Mouse (Mus musculus) urinary bladder, postnatal 14 days (tissue): ENCODE measurements around the gene Neurl4.

Source experiments
- DNase-seq: peaks from one replicate; pipeline ENCODE4 v3.0.0; 2021; ENCODE audit warnings: low spot score

Neurl4 gene

DNA sequence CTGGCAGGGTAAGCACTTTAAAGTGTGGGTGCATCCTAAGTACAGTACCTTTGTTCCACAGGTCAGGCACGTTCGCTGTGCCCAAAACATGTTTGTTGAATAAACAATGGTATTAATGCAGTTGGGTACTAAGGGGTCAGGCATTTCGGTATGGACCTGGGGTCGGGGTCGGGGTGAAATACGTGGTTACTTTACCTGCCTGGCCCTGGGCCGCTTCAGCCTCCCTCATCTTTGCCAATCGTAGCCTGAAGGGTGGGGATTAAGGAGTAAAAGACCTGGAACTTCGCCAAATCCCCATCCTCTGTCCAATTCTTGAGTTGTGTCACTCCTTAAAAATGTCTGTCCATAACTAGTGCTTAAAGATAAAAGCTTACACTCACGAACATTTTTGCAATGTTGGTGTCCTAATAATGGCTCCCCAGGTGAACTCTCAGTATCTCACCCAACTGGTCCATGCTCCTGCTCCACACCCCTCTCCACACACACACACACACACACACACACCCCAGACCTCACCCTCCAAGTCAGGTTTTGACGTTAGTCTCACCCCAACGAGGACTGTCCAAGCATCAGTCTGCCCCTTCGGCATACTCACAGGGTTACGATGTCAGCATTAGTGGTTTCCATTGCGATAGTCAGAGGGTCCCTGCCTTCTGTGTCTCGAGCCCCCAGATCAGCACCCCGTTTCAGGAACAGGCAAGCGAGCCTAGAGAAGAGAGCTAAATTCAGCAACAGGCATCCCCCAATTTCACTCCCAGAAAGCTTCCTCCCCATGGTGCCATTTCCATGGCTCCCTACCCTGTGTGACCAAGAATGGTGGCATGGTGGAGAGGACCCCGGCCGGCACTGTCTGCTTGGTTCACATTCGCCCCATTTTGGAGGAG lies 18.8 kb upstream of the Neurl4 start:
- no peak for DNase-seq

DNA sequence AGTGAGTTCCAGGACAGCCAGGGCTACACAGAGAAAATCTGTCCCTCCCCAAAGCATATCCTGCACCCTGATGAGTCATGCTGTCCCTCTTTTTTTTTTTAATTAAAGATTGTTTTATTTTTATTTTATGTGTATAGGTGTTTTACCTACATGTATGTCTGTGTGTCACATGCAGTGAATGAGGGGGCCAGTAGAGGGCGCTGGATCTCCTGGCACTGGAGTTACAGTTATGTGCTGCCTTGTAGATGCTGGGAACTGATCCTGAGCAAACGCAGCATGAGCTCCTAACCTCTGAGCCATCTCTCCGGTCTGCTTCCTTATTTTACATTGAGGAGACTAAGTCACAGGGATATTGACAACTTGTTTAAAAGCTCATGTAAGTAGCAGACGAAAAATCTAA lies 17.8 kb upstream of the Neurl4 start:
- peak; percentile 42 for DNase-seq

DNA sequence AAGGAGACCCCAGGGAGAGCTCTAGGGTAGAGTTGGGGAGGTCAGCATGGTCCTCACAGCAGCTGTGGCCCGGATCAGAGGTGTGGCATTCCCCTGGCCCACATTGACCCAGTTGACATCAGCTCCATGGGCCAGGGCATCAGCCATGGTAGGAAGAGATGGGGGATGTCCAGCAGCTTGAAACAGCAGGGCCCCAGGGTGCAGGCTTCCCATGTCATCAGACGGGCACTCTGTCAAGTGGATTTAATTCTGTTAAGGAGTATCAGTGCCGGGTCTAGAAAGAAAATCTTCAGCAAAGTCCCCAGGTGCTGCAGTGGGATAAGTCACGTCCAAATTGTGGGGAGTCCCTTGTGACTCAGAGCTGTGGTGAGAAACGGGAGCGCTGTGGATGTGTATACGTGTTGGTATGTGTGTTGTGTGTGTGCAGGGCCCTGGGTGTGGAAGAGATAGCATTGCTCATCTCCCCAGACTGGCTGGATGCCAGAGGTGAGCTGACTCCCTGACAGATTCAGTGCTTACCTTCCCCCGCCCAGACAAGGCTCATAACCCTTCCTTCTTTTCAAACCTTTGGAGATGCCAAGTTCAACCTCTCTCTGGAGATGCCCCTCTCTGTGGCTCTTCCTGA lies 17.2 kb upstream of the Neurl4 start:
- DNase-seq = peak; percentile 32

DNA sequence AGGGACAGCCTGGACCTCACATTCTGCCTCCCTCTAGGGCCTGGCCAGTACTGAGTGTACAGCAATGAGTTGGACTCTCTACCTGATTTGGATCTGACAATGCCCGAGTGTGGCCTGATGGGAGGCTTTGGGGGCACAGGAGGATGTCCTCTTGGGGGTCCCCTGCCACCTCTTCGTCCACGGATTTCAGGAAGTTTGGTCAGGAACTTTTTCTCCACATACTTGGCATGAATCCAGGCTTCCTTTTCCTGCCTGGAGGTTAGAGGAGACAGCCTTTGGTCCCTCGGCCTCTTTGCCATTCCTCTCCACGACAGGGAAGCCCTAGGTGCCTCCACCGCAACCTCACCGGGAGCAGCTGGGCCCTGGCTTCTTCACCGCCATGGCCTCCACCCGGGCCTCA lies 16.6 kb upstream of the Neurl4 start:
- no peak for DNase-seq

DNA sequence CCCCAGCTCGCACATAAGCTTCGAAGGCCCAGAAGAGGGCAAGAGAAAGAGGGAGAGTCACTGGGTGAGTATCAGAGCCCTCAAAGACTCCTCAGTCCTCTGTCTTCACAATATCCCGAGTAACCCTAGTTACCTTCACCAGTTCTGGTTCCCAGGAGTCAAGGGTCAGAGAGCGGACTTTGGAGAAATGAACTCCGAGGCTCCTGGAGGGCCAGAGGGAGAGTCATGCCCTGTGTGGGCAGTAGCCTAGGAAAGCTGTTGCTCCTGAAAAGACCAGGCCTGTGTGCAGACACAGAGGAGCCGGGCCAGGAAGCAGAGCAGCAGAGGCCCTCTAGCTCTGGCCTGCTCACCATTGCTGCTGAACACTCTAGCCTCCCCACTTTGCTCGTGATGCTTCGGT lies 16.2 kb upstream of the Neurl4 start:
- DNase-seq = no peak

DNA sequence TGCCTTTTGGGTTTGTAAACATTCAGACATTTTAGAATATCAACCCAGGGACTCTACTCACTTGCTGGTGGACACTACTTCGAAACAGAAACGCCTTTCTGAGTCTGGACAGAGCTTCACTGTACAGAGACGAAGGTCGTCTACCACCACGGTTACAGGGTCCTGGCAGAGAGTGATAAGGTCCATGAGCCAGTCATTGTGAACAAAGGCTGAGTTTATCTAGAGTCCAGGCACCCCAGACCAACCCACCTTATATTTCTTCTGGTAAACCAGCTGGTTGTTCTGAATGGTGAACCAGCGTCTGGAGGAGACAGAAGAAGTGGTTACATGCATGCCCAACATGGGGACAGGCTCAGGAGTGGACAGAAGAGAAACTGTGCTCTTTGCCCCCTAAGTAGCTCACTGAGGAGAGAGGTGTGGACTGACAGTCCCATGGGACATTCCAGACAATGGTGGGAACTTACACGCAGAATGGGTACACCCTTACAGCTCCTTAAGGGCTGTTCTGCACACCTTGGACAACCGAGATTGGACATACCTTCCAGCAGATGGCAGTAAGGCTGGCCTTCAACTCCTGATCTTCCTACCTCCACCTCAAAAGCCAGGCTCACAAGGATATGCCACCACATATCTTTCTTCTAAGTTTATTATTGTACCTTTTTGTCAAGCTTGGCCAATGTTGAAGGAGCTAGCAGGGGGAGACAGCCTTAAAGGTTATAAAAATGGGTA lies 13.8 kb upstream of the Neurl4 start:
- no peak for DNase-seq

DNA sequence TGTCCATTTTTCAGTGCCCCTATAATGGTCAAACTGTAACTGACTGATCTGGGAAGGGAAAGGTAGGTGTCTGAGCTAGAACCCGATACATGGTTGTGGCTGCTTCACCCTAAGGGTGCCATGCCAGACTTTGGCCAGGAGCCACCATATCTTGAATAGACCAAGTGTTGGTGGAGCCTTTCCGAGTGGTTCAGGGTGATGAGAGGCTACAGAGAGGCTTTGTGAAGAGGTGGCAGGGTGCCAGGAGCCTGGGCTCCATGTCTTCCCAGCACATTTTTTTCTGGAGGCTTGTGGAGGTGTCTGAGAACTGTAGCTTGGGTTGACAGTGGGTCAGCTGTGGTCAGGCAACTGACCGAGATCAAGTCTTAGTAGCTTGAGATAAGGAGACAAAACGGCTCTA lies 9.4 kb upstream of the Neurl4 start:
- DNase-seq = no peak

DNA sequence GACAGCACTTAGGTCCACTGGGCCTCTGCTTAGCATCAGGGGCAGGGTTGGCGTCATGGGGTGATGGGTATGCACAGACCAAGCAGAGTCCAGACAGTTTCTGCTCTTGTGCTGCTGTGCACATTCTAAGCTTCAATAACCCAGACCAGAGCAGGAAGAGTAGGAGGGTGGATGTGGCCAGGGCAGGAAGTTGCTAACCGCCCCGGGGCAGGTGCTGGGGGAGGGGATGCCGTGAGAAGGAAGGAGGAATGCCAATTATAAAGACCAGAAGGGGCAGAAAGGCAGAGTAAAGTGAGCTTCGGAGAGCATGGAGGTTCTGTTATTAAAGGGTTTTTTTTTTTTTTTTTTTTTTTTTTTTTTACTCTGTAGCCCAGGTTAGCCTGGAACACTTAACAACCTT lies 6.2 kb upstream of the Neurl4 start:
- DNase-seq = peak; percentile 50

DNA sequence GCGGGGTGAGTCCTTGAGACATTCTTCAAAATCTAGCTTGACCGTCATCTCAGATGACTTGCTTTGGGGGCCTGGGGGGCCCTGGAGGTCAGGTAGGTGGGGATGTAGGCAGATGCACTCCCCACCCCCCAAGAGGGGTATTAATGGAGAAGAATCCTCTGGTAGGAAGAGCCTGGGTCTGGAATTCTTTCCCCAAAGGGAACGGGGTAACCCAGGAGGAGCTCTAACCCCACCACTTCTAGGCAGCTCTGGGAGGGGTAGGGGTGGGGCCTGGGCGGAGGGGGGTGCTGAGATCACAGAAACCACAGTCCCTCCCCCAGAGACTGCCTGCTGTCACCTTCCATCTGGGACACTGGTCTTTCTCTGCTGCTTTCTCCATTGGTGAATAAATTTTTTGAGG lies 5.6 kb upstream of the Neurl4 start, which contains the start of gene Acap1:
Gene Acap1, minus strand, starts transcription at position 249 of the 400 bp plus-strand sequence.
- DNase-seq = no peak

DNA sequence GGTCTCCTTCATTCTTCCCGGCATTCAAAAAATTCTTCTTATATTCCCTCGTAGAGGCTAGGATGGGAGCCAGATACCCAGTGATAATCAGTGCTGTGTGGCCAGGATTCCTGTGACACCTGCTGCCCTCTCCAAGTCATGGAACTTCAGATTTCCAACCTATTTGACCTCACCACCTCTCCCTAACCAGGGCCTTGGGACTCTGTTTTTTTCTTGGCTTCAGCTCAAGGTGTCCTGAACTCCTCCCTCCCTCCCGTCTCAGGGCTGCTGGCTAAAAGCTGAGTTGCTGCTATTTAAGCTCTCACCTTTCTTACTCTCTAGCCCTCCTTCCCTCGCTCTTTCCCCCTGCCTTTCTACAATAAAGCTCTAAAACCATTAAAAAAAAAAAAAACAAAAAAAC lies 1.0 kb upstream of the Neurl4 start:
- no peak for DNase-seq

DNA sequence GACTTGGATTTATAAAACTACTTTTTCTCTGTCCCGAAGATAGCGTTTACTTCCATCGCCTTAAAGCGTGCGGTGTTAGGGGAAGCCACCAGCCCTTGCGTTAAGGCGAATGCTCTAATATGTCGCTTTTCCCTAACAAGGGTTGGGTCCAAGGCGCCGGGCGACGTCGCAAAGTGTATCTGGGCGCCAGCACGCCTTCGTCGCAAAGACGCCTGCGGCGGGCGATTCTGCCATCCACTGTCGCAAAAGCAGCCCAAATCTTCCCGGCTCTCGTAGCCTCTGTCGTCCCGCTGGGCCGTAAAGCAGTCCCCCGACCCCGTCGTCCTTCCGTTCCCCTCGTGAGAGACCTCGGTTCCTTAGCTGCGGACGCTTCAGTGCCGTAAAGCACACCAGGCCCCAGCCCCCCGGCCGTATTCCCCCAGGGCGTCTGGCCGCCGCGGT lies 554 bp downstream of the Neurl4 start:
- DNase-seq = peak; percentile 94

DNA sequence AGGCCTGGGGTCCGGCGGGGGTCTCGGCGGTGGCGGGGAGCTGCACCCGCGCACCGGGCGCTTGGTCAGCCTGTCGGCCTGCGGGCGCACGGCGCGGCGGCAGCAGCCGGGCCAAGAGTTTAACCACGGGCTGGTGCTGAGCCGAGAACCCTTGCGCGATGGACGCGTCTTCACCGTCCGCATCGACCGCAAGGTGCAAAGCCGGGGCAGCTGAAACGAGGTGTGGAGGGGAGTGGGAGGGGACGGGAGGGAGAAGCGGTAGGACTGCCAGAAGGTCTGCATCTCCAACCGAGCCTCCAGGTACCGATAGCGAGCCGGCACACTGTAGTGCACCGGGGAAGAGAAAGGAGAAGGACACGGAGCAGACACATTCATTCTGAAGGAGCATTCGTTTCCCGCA lies 1.1 kb downstream of the Neurl4 start:
- DNase-seq = peak; percentile 35

DNA sequence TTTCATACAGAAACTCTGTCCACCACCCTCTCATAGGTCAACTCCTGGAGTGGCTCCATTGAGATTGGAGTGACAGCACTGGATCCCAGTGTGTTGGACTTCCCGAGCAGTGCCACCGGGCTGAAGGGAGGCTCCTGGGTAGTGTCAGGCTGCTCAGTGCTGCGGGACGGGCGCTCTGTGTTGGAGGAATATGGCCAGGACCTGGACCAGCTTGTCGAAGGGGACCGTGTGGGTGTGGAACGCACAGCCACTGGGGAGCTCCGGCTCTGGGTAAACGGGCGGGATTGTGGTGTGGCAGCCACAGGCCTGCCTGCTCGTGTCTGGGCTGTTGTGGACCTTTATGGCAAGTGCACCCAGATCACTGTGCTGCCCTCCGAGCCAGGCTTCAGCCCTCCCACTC lies 2.1 kb downstream of the Neurl4 start:
- no peak for DNase-seq

DNA sequence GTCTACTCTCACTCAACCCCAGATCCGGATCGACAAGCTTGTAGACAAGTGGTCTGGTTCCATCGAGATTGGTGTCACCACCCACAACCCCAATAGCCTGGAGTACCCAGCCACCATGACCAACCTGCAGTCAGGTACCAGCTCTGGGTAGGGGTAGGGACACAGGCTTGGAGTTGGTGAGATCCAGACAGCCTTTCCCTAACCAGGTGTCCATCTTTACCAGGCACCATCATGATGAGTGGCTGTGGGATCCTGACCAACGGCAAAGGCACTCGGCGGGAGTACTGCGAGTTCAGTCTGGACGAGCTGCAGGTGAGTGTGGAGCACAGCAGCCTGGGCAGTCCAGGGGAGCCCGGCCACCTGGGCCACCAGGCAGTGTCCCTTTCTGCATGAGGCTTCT lies 3.4 kb downstream of the Neurl4 start:
- DNase-seq = no peak

DNA sequence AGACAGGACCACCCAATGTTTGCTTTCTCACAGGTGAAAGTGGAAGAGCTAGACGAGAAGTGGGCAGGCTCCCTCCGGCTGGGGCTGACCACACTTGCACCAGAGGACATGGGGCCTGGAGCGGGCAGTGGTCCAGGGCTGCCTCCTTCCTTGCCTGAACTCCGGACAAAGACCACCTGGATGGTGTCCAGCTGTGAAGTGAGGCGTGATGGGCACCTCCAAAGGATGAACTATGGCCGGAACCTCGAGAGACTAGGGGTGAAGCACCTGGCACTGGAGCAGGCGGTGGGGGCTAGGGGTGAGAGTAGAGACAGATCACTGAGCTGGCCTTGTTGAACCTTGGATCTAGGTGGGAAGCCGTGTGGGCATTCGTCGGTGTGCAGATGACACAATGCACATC lies 7.8 kb downstream of the Neurl4 start:
- DNase-seq = no peak

DNA sequence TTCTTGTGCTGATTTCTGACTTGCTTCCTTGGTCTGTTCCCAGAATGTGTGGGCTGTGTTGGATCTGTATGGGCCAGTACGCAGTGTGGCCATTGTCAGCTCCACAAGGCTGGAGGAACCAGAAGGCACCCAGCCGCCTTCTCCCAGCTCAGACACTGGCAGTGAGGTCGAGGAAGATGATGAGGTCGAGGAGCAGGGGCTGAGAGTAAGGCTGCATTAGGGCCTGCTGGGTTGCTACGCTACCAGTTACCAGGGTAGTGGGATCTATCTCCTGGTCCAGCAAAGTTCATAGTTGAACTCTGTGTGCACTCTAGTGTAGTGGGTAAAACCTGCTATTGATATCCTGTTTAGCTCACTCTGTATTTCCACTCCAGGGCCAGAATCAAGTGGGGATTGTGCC lies 8.3 kb downstream of the Neurl4 start:
- no peak for DNase-seq

DNA sequence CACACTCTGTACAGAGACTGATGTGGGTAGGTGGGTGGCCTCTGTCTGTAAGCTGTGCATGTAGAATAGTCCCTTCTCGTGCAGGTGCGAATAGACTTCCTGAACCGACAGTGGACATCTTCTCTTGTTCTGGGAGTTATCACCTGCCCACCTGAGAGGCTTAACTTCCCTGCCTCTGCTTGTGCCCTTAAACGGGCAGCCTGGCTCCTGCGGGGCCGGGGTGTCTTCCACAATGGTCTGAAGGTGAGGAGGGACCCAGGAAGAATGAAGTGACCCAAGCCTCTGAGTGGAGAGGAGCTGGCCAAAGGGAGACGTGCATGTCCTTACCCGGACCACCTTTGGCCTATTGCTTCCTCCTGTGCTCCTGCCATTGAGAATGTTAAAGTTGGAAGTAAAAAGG lies 9.3 kb downstream of the Neurl4 start:
- DNase-seq = no peak

DNA sequence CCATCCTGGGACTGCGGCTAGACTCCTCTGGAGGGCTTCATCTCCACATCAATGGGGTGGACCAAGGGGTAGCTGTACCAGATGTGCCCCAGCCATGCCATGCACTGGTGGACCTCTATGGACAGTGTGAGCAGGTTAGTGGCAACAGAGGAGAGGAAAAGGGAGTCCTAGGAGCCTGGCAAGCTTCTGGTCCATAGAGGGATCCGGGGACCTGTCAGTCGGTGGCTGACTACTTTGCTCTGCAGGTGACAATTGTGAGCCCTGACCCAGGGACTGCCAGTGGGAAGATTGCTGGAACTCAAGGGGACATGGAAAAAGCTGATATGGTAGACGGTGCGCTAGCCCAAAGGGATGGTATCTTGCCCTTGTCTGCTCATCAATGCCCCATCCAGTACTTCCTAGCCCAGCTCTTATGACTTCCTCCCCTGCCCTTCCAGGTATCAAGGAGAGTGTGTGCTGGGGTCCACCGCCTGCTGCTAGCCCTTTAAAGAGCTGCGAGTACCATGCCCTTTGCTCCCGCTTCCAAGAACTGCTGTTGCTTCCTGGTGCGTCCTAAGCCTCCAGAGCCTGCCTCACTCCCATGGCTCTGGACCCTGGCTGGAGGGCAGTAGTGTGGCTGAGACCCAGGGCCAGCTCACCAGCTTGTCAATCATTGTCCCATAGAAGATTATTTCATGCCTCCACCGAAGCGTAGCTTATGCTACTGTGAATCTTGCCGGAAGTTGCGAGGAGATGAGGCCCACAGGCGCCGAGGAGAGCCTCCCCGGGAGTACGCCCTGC lies 10.1 kb downstream of the Neurl4 start:
- DNase-seq = no peak

DNA sequence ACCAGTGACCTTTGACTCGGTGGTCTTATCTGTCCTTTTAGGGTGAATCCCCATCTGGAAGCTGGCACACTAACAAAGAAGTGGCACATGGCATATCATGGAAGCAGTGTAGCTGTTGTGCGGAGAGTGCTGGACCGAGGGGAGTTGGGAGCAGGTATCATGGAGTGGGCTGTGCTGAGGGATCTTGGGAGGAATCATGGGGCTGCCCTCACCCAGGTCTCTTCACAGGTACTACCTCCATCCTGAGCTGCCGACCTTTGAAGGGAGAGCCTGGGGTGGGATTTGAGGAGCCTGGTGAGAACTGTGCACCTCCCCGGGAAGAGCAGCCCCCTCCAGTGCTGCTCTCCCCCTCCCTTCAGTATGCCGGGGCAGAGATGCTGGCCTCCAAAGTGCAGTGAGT lies 10.8 kb downstream of the Neurl4 start:
- no peak for DNase-seq

DNA sequence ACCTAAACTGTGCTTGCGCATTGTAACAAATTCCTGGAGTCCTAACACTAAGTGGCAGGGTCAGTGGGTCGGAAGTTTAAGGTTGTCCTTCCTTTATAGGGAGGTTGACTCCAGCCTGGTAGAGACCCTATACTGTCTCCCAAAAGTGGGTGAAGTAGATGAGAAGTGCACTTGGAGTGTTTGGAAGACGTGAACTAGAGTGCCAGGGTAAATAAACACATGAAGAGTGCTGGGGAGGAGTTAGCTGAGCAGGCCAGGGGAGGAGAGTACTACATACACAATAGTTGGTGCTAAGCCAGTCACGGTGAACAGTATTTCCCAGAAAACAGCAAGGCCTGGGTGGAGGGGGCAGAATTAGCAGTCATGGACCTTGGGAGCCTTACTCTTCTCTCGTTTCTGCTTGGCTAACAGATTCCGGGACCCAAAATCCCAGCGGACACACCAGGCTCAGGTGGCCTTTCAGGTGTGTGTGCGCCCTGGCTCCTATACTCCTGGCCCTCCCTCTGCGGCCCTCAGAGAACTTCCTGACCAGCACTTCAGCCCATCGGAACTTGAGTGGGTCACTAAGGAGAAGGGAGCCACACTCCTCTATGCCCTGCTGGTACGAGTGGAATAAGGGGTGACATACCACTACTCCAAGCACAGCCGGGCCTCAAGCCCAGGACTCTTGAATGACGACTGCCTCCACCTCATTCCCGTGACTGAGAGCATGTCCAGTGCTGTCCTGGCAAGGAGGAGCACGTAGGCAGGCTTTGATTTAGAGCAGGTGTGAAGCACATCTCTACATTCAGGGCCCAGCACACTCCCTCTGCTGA lies 12.1 kb downstream of the Neurl4 start:
- no peak for DNase-seq
